Mouse (Mus musculus): Measurements from ENCODE around the gene Col4a1.

Col4a1 gene

DNA sequence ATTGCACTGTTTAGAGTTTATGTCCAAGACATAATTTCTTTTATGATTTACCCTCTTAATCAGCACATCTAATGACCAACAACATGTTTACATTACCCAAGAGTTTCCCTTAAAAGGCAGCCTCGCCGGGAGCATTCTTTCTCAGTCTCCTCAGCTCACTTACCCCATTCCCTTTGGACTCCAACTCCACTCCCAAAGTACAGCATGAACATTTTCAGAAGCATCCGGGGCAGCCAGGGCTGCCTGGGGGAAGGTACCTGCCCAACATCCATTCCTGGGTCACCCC is 13.4 kb downstream of the Col4a1 start:
- DNase-seq (ENCODE audit: low read depth, low spot score), result no peak

DNA sequence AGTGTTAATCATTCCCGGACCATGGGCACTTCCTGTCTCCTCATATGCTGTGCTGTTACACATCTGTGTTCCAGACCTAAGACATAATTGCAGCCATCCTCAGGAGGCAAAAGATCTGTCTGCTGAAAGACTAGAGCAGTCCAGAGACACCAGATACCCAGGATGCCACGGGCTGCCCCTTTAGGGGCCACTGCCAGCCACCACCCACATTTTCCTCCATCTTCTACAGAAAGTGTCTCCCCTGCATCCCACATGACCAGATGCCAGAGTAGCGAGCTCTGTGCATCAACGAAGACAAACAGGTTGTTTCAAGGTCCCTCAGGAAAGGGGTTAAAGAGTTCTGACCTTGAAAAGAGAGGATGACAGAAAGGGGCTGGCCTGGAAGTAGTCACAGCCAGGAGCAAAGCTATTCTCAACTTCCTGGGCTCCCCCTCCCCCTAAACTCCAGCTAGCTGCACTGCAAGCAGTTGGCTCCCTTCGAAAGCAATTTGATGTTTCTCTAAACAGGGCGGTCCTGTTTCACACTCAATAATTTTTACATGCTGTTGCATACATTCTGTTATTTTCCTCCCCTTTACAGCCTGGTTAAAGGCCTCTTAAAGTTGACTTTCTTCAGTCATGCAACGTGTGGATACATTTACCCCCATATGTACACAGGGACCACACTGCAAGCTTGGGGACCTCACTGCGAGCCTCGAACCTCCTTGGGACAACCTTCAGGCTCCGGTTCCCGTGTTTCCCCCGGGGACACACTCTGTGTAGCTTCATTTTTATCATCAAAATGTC is 13.9 kb downstream of the Col4a1 start:
- DNase-seq (ENCODE audit: low read depth, low spot score), result peak; percentile 47

DNA sequence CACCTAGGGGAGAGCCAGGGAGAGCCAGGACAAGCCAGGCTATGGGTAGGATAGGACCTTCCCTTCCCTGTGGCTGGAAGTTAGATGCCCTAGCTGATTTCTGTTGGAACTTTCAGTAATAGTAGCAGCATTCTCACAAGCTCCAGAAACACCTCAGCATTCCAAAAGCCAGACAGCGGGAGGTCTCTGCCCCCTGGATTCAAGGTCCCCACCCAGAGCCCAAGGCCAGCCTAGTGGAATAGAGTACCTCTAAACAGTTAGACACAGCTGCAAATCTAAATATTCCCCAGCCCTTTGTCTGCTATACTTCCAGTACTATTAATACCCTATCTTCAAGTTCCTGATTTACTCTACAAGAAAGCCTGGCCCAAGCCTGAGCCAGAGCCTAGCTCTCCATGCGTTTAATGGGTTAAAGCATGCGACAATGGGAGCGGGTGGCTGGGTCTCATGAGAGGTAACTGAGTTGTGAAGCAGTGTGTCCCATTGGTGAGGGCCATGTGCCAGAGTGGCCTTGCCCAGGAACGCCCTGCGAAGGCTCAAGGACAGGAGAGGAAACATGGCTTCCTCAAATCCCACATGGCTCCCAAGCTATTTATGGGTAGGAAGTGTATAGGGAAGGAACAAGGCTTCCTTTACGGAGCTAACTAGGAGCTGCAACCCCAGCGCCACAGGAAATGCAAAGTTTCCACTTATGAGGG is 15.3 kb downstream of the Col4a1 start:
- no peak for DNase-seq (ENCODE audit: low read depth, low spot score)

DNA sequence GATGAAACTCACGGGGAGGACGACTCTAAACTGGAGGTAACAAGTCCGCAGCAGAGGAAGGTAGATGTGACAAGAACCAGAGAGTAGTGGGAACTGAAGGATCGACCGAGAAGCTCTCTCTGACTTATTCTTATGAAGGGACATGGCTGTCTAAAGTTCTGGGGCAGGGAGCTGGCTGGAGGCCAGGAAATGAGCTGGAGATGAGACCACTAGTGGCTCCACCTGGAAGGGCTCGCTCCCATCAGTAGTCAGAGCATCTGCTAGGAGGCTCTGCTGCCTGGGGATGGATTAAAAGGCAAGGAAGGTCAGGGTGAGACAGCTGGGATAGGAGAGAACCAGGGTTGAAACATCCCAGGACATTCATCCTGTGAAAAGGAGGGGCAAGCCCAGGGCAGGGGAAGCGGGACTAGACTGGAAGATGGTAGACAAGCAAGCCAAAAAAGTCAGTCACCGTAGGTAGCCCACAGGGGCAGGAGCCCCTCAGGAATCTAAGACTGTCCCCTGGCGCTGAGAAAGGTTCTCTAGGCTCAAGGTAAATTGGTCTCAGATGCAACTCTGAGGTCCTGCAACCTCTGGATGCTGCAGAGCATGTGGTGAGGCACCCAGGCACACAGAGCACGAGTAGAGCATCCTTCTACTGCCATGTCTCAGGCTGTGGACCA is 16.2 kb downstream of the Col4a1 start:
- no peak for DNase-seq (ENCODE audit: low read depth, low spot score)

DNA sequence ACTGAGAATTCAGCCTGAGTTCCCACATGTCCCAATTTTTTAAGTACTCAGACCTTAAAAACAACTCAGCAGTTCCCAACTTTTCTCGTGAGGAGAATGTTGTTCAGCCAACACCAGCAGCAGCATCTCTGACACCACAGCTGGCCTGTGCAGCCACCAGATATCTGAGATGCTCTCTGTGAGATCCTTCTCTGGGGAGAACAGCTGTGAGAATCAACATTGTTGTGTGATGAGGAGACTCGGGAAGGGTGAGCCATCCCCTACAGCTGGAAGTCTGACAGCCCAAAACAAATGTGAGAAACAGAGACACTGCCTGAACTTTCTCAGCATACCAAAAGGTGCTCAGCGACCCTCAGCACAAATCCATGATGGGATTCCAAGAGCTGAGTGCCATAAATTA is 20.0 kb downstream of the Col4a1 start:
- no peak for DNase-seq (ENCODE audit: low read depth, low spot score)

DNA sequence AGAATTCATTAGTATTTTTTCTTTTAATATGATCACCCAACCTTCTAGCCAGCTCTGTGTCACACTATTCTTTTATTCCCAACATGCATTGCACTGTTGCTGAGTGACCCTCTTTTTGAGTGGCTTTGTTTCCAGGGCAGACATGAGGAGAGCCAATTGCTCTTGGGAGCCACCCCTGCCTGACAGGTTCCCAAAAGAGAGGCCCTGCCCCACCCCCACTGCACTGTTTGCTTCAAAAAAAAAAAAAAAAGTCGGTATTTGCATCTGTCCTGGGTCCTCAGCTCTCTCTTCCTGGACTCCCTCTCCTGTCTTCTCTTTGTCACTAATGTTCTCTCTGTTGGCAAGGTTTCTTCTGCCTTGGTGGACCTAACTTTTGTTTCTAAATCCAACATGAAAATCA is 22.1 kb downstream of the Col4a1 start:
- no peak for DNase-seq (ENCODE audit: low read depth, low spot score)

DNA sequence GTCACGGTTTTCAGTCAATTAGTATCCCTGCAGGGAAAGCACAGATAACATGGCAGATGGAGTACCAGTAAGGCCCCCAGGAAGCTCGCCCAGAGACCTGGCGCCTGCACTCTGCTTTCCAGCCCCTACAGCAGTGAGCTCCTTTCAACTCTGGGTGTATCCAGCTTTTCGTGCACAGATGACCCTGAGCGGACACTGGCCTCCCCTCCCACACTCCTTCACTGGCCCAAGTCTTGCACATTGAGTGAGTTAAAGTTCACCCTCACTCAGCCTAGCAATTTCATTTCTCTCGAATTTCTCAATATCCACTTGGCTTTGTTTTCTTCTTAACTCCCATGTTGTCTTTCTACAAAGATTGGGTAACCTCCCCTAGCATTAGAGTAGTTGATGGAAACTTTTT is 24.3 kb downstream of the Col4a1 start:
- no peak for DNase-seq (ENCODE audit: low read depth, low spot score)

DNA sequence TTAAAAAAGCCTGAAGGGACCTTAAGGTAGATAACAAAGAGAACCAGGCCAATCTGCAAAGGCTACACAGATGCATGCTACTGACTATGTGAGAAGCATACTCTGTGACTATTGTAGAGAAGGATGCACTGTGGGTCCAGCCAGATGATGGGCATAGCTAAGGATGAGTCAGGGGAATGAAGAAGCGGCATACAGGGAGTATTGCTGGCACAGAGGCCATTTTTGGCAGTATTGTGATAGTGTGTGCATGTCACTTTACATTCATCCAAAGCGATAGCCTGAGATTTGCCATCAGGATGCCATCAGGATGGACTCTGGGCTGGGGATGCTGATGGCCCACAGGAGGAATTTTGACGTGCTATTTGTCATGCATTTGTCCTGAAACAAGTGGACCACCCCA is 25.5 kb downstream of the Col4a1 start:
- no peak for DNase-seq (ENCODE audit: low read depth, low spot score)

DNA sequence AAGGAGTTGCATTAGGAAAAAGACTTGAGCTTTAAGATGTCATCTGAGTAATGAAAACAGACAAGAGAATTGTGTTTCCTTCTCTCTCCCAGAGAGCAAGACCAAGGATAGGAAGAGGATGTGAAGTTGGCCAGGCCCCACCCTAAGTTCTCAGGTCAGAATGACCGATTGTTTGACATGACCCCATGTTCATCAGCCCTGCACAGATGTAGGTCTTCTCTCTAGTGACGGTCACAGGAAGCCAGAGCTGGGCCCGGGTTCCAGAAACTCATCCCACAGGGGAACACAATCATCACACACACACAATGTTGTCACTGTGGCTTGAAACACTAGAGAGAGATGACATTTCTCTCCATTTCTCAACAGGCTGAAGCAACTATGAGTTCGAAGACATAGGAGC is 27.2 kb downstream of the Col4a1 start:
- no peak for DNase-seq (ENCODE audit: low read depth, low spot score)

DNA sequence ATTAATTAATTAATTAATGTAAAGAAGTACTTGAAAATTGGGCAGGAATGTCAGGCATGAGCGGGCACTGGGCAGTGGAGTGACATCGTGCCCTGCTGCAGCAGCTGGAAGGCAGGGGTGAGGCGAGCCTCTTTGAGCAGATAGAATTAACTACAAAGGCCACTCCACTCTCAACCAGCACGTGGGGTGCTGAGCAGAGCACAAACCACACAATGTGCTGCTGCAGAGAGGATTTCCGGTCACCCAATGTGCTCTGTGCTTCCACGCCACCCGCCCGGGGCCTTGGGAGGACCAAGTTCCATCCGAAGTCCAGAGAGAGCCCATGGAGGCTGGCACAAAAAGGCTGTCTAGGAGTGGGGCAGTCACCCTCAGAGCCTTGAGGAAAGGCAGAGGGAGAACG is 29.4 kb downstream of the Col4a1 start:
- no peak for DNase-seq (ENCODE audit: low read depth, low spot score)

DNA sequence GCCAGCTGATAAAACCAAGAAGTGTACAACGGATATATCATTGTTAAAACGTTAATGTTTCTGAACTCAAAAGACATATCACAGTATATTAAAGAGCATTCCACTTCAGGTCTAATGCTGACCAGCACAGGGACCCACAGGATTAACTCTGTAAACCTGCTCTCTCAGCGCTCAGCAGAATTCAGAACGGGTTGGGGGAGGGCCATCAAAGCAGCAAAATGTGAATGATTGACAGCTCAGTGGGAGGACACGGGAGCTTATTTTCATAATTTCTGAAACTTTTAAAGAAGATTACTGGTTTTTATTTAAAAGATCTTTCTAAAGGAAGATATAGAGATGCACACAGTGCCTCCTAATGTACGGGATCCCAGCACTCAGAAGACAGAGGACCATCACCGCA is 29.9 kb downstream of the Col4a1 start:
- no peak for DNase-seq (ENCODE audit: low read depth, low spot score)

DNA sequence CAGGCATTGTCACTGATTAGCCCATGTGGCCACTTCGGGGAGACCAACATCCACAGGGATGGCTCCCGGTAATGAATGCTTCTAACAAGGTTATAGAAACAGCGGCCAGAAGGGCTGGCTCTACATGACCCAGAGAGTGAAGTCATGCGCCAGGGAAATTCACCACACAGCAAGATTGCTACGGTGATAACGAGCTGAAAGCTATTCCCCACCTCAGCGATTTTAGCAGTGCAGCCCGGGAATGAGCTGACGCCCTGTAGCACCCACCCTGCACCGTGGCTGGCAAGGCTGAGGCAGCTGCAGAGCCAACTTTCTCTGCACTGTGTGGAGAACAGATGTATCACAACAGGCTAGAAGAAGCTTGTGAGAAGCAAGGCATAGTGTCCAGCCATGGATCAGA is 30.5 kb downstream of the Col4a1 start:
- DNase-seq (ENCODE audit: low read depth, low spot score), result no peak

DNA sequence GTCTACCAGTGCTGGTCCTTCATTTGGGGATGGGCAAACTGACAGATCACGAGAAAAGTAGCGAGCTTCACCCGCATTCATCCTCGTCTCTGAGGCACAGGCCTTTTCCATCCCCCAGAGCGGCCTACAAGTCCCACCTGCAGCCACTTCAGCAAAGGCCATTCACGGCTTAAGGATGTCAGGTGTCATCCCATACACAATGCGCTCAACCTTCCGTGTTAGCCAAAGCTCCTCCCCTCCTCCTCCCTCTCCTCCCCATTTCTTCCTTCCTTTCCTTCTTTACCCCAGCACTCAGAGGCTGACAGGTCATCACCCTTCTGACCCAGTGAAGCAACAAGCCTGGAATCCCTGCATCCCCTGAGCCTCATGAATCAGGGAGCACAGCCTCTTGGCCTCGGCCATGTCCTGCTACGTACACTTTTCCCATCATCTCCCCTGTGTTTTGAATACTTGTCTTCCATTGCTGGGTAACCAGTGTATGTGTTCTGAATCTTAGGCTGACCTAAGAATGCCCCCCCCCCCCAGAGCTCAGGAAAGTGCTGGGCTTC is 31.8 kb downstream of the Col4a1 start:
- DNase-seq (ENCODE audit: low read depth, low spot score), result no peak

DNA sequence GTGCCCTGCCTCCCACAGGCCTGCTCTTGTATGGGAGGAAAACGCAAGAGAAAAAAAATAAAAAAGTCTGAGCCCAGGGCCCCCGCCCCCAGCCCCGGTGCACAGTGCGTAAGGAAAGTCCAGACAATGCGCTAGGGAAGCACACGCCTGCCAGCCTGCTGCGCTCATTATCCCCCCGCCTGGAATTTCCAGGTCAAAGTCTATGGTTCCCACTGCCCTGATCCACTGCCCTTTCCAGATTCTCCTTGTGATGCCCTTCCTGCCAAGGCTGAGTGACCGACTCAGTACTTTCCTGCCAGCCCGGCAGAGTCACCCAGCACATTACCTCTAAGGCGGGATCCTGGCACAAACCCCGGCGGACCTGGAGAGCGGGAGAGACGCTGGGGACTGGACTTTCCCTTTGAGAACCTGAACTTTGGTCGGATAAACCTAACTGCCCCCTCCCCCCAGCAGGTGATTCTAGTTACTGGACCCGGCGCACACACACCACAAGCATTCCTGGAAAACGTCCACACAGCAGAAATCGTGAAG is 33.3 kb downstream of the Col4a1 start:
- no peak for DNase-seq (ENCODE audit: low read depth, low spot score)

DNA sequence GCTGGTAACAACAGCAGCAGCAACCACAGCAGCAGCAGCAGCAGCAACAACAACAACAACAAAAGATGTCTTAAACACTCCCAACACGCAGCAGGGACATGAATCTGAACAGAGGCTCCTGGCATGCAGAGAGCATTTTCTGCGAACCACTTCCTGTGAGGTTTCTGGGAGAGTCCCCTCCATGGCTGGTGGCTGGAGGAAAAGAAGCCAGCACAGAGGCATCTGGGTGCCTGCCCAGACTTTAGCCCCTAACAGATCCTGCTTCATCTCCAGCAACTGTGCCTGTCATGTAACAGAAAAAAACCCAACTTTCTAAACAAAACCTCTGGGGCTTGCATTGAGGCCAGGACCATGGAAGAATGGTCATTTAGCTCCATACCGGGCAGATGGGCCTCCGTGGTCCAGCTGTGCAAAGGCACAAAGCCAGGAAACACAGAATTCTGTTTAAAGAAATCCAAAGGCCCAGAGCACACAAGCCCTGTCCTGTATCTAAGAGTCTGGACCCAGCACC is 34.5 kb downstream of the Col4a1 start:
- DNase-seq (ENCODE audit: low read depth, low spot score), result no peak

DNA sequence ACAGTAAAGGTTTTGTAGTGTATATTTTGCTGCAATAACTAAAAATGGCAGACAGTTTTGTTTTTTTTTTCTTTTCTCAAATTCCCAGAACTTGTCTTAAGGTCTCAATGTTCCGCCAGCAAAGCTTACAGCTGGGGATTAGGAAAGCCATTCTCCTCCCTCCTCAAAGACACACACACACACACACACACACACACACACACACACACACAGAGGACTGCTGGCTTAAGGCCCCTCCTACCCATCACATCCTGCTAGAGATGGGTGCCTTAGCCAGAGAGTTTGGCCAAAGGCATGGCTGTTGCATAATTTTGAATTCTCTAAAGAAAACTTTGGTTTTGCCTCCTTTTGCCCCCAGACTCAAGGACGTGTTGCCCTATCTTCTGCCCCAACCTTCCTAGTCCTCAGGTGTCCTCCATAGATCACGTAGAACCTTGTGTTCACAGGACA is 35.0 kb downstream of the Col4a1 start:
- no peak for DNase-seq (ENCODE audit: low read depth, low spot score)

DNA sequence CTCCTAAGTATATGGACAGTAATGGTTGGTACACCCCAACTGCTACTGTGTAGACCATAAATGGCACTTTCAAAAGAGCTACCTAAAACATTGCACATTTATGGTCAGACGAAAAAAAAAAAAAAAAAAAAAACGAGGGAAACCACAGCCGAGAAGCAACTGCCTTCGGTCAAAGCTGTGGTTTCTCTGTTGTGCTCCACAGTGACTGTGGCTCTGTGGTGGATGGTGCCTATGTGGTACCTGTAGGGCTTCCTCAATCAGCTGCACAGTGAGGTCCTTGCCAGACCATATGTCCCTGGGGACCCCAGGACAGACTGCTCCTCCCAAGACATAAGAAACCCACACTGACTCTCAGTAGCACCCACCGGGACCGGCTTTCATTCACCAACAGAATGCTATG is 36.3 kb downstream of the Col4a1 start:
- DNase-seq (ENCODE audit: low read depth, low spot score), result no peak

DNA sequence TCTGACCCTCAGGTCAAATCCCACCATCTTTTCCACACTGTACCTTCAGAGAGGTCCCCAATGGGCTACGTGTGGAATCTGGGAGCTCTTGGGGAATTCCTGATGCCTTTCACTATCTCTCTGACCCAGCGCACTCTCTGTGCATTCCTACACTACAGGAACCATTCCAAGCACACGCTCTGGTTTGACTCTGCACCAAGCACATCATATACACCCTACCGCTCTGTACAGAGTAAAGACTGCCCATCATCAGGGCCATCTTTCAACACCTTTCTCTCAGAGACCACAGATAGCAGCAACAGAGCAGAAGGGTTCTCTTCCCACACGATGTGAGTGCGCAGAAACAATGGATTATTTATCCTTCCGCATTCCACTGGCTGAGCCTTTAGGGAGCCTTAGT is 38.2 kb downstream of the Col4a1 start:
- DNase-seq (ENCODE audit: low read depth, low spot score), result no peak

DNA sequence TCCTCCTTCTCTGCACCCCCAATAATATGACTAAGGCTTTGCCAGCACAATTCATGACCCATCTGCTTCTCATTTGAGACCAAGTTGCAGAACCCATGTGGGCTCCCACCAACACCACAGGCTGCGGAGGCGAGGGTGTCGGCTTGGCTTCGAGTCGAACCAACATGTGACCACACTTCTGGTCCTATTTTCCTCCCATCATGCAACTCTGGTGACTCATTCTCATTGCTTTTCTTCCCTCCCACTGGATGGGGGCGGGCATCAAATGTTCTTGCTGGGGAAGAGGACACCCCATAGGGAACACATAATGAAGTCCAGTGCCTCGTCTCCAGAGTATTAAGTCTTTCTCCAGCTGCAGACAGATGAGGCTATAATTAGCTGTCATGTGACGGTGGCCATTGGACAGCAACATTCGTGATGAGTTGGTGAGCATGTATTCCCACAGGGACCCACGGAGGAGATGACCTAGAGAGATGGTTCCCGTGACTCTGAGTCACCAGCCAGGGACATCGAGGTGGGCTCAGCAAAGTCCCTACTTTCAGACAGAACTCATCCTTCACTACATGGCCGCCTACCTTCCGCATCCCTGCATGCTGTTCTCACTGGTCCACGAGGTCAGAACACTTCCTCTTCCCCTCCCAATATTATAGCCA is 39.0 kb downstream of the Col4a1 start:
- no peak for DNase-seq (ENCODE audit: low read depth, low spot score)

DNA sequence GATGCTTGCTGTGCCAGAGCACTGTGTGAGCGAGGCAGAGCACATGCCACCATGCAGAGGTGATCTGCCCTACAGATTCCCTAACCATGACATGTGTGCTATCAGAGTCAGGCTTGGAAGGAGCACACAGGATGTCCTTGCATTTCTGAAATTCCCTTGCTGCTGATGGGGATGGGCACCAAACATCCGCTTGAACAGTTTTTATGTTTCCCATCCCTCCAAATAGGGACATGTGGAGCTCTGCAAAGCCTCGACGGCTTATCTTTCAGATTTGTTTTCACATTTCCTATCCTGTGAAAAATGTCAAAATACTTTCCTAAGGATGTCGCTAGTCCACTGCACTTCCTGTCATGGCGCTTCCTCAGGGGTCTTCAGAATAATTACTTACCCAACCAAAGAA is 40.4 kb downstream of the Col4a1 start:
- no peak for DNase-seq (ENCODE audit: low read depth, low spot score)

DNA sequence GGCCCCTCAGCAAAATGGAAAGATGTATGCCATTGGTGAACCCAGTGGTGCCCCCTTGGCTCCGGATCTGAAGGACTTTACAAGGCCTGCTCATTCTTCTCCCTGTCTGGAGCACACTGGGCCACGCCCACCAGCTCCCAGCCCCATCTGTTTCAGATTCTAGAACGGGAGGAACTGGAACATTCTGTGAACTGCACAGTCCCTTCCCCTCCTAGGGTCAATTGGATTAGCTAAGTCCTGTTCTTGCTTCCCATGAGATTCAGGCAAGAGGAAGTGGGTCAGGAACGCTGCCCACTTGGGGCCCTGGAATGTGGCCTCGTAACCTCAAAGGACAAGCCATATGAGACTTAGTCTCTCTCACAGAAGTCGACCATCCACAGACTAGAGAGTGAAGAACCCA is 41.8 kb downstream of the Col4a1 start:
- DNase-seq (ENCODE audit: low read depth, low spot score), result no peak

DNA sequence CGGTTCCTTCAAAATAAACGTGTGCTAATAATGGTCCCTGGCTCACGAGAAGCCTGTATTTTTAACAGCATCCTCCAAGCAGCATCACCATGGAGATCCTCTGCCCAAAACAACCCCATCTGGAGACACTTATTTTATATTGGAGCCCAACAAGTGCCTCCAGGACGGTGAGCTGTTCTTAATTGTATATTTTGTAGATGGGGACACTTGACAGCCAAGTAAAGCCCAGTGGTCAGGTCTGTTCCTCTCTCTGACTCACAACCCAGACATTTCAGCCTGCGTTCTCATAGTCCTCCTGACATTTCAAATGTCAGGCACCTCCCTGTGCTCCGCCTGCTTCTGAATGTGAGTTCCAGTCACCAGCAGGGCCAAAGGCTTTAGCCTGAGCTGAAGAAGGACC is 43.9 kb downstream of the Col4a1 start:
- DNase-seq (ENCODE audit: low read depth, low spot score), result no peak

Data from mesoderm, embryonic 11.5 days (tissue).